Mouse (Mus musculus): ENCODE measurements around the gene Zfp512. TPM values are rescaled to one million over a fixed set of nuclear protein-coding genes. Genes with fewer than 3 reads are reported as not detected.

The Zfp512 gene
- polyA plus RNA-seq, 1 experiment from 2014 or later: 26.5 TPM

- H3K9me3 ChIP-seq (replicated peaks; ENCODE audit: low read length): no peaks in the 10 kb centered on the region
- H3K4me3 ChIP-seq (replicated peaks; ENCODE audit: low read depth, low read length): no peak overlapping the region
- no peak overlapping the region for H3K4me2 ChIP-seq (ENCODE audit: low read length)
- no peak for DNase-seq (ENCODE audit: low spot score)
- TF ChIP-seq CTCF (IDR thresholded peaks at IDR 0.05; ENCODE audit: low read depth): peak; percentile 15; the same call in 1 of the 2 replicates
- H3K36me3 ChIP-seq (ENCODE audit: insufficient read depth, low read length): peaks cover 36% of the 10 kb centered on the region
- no peaks in the 10 kb centered on the region for H3K27me3 ChIP-seq (ENCODE audit: insufficient read depth, low read length)
- no peak for ATAC-seq (replicated peaks; ENCODE audit: low FRiP score, low read depth)
- 52% methylated on average over 2 of the region's 2 CpGs for WGBS
- no peak overlapping the region for H3K9ac ChIP-seq (ENCODE audit: low read depth, low read length)
- H3K4me1 ChIP-seq (replicated peaks; ENCODE audit: insufficient read depth, low read length): peaks cover 14% of the 10 kb centered on the region
- H3K27ac ChIP-seq: no peak overlapping the region
These were observed 76.3 kb downstream of the Zfp512 start for GRCm38 (mm10) chr5:31528560-31528959.

Other genes with a start within 250 kb of the Zfp512 start
- 85.4 and 92.2 TPM in 2 replicates for gene Ppm1g, start 231.7 kb upstream of the Zfp512 start, polyA plus RNA-seq (2015; fragmentation: Nextera tagmentation; extraction: Ambion mirVana)
- 116 and 123 TPM in 2 replicates for gene Nrbp1, start 211.6 kb upstream of the Zfp512 start, polyA plus RNA-seq (2015; fragmentation: Nextera tagmentation; extraction: Ambion mirVana)
- 0.82 and 0.92 TPM in 2 replicates for gene Gm9970, start 211.2 kb upstream of the Zfp512 start, polyA plus RNA-seq (2015; fragmentation: Nextera tagmentation; extraction: Ambion mirVana)
- gene Krtcap3, start 200.7 kb upstream of the Zfp512 start, polyA plus RNA-seq (2015; fragmentation: Nextera tagmentation; extraction: Ambion mirVana): 28.0 and 31.9 TPM in 2 replicates
- 17.4 and 20.5 TPM in 2 replicates for gene Ift172, start 161.3 kb upstream of the Zfp512 start, polyA plus RNA-seq (2015; fragmentation: Nextera tagmentation; extraction: Ambion mirVana)
- 26.9 and 27.8 TPM in 2 replicates for gene Fndc4, start 156.4 kb upstream of the Zfp512 start, polyA plus RNA-seq (2015; fragmentation: Nextera tagmentation; extraction: Ambion mirVana)
- 0.09 TPM in 1 of 2 replicates, not detected in the other for gene Gckr, start 155.0 kb upstream of the Zfp512 start, polyA plus RNA-seq (2015; fragmentation: Nextera tagmentation; extraction: Ambion mirVana)
- gene 4930548H24Rik, start 33.3 kb downstream of the Zfp512 start, polyA plus RNA-seq (2015; fragmentation: Nextera tagmentation; extraction: Ambion mirVana): not detected in 2 replicates
- 41.2 and 45.5 TPM in 2 replicates for gene Gpn1, start 42.3 kb downstream of the Zfp512 start, polyA plus RNA-seq (2015; fragmentation: Nextera tagmentation; extraction: Ambion mirVana)
- 18.6 and 21.7 TPM in 2 replicates for gene Slc4a1ap, start 74.6 kb downstream of the Zfp512 start, polyA plus RNA-seq (2015; fragmentation: Nextera tagmentation; extraction: Ambion mirVana)
- gene Supt7l, start 75.4 kb downstream of the Zfp512 start, polyA plus RNA-seq (2015; fragmentation: Nextera tagmentation; extraction: Ambion mirVana): 13.6 and 16.6 TPM in 2 replicates
- gene Mrpl33, start 144.5 kb downstream of the Zfp512 start, polyA plus RNA-seq (2015; fragmentation: Nextera tagmentation; extraction: Ambion mirVana): 369 and 406 TPM in 2 replicates
- 11.7 and 12.5 TPM in 2 replicates for gene Rbks, start 245.2 kb downstream of the Zfp512 start, polyA plus RNA-seq (2015; fragmentation: Nextera tagmentation; extraction: Ambion mirVana)
- gene Babam2, start 245.3 kb downstream of the Zfp512 start, polyA plus RNA-seq (2015; fragmentation: Nextera tagmentation; extraction: Ambion mirVana): 82.7 and 90.2 TPM in 2 replicates